Mouse (Mus musculus) intestine, embryonic 15.5 days (tissue): Measurements from ENCODE around the gene Zfp54. TPM values are rescaled to one million over a fixed set of nuclear protein-coding genes. Genes with fewer than 3 reads are reported as not detected.
"Not testable (repeated sequence)": the region's sequence is repeated elsewhere in the genome, so short reads cannot be mapped to it uniquely, and the experiment has no call there.

ENCODE experiments used
- ATAC-seq: fragments of 200-750 bp; cut with Nextera tagmentation; 2 replicates; pipeline ENCODE4 v1.8.0; 2017; ENCODE audit warnings: moderate TSS enrichment, moderate library complexity
- H3K27ac ChIP-seq: fragments of 300-500 bp; sonication (generic); 2 replicates; pipeline ENCODE4 v1.5.1; 2015; ENCODE audit warnings: mild to moderate bottlenecking, inconsistent platforms
- H3K27me3 ChIP-seq: fragments of 300-500 bp; sonication (generic); replicated peaks from 2 replicates; pipeline ENCODE4 v1.6.1; 2015; ENCODE audit warnings: inconsistent platforms
- H3K36me3 ChIP-seq: fragments of 300-500 bp; sonication (generic); 2 replicates; pipeline ENCODE4 v1.6.1; 2015; ENCODE audit warnings: inconsistent platforms
- H3K4me1 ChIP-seq: fragments of 300-500 bp; sonication (generic); replicated peaks from 2 replicates; pipeline ENCODE4 v1.6.1; 2015; ENCODE audit warnings: inconsistent platforms
- H3K4me2 ChIP-seq: fragments of 300-500 bp; sonication (generic); replicated peaks from 2 replicates; pipeline ENCODE4 v1.6.1; 2015; ENCODE audit warnings: mild to moderate bottlenecking, inconsistent platforms
- H3K4me3 ChIP-seq: fragments of 300-500 bp; sonication (generic); replicated peaks from 2 replicates; pipeline ENCODE4 v1.5.1; 2015; ENCODE audit warnings: inconsistent platforms
- H3K9ac ChIP-seq: fragments of 300-500 bp; sonication (generic); 2 replicates; pipeline ENCODE4 v1.6.1; 2015; ENCODE audit warnings: inconsistent platforms
- H3K9me3 ChIP-seq: fragments of 300-500 bp; sonication (generic); 2 replicates; pipeline ENCODE4 v1.6.1; 2016; ENCODE audit warnings: inconsistent platforms
- WGBS: fragments of 180-500 bp; shearing (Covaris S2); methylation state at CpG from one replicate; pipeline ENCODE4 v1.1.7; 2015; 5-methylcytosine and 5-hydroxymethylcytosine counted together
- polyA plus RNA-seq: library from polyadenylated mRNA; unstranded; fragments of >200 nt; fragmentation: Nextera tagmentation; extraction: Ambion mirVana; gene quantifications from 2 replicates; pipeline ENCODE4 v1.2.1, GENCODE M21; 2015

Zfp54 gene
- polyA plus RNA-seq, 1 experiment from 2014 or later = 5.9 TPM

GRCm38 (mm10) chr17:21473362-21474190 is 50.5 kb downstream of the Zfp54 start:
- Histone ChIP-seq H3K9ac (no peak overlapping the region), H3K27me3 (no peaks in the 10 kb centered on the region), H3K9me3 (no peaks in the 10 kb centered on the region), H3K4me3 (no peak overlapping the region), H3K4me2 (0 out of 2 replicates have a peak overlapping the region, but pooled peaks have one; percentile 5), H3K27ac (no peak overlapping the region), H3K36me3 (no peaks in the 10 kb centered on the region), H3K4me1 (peaks cover 5% of the 10 kb centered on the region; the same call in 1 of the 2 replicates)
- WGBS = 32% methylated on average over 14 of the region's 14 CpGs
- peak; percentile 85 for ATAC-seq

GRCm38 (mm10) chr17:21474729-21475128 is 51.7 kb downstream of the Zfp54 start:
- WGBS = 3% methylated on average over 10 of the region's 10 CpGs
- not testable (repeated sequence) for ATAC-seq, H3K27ac ChIP-seq

GRCm38 (mm10) chr17:21475290-21475689 is 52.3 kb downstream of the Zfp54 start:
- not testable (repeated sequence) for H3K36me3 ChIP-seq, H3K9me3 ChIP-seq, H3K4me3 ChIP-seq, H3K9ac ChIP-seq, H3K4me2 ChIP-seq, H3K27ac ChIP-seq, H3K27me3 ChIP-seq, ATAC-seq, H3K4me1 ChIP-seq
- WGBS = 42% methylated on average over 1 of the region's 1 CpGs

More at GRCm38 (mm10) chr17:21474729-21475128, 51.7 kb downstream of the Zfp54 start:
- not testable (repeated sequence) for H3K4me1 ChIP-seq, H3K9me3 ChIP-seq, H3K27me3 ChIP-seq, H3K4me3 ChIP-seq, H3K36me3 ChIP-seq, H3K9ac ChIP-seq
- H3K4me2 ChIP-seq = peak overlapping the region; percentile 43; the same call in 1 of the 2 replicates

GRCm38 (mm10) chr17:21476351-21476750 is 53.3 kb downstream of the Zfp54 start:
- not testable (repeated sequence) for H3K27me3 ChIP-seq, H3K4me3 ChIP-seq, H3K4me1 ChIP-seq, H3K9me3 ChIP-seq, H3K4me2 ChIP-seq, ATAC-seq, H3K9ac ChIP-seq, H3K36me3 ChIP-seq, H3K27ac ChIP-seq
- WGBS = 74% methylated on average over 5 of the region's 9 CpGs

GRCm38 (mm10) chr17:21478103-21478777 is 55.2 kb downstream of the Zfp54 start:
- not testable (repeated sequence) for H3K36me3 ChIP-seq, H3K4me2 ChIP-seq, H3K27me3 ChIP-seq, H3K4me1 ChIP-seq, H3K27ac ChIP-seq, H3K9me3 ChIP-seq, H3K4me3 ChIP-seq, H3K9ac ChIP-seq
- 71% methylated on average over 10 of the region's 10 CpGs for WGBS
- ATAC-seq = peak; percentile 49; the same call in 1 of the 2 replicates

Other genes starting within 250 kb of the Zfp54 start
- gene Vmn1r234, start 197.1 kb upstream of the Zfp54 start, polyA plus RNA-seq = not detected in 2 replicates
- gene Vmn1r235, start 166.8 kb upstream of the Zfp54 start, polyA plus RNA-seq = not detected in 2 replicates
- gene Vmn1r236, start 140.3 kb upstream of the Zfp54 start, polyA plus RNA-seq = not detected in 2 replicates
- not detected in 2 replicates for gene Vmn1r237, start 111.4 kb upstream of the Zfp54 start, polyA plus RNA-seq
- gene Zfp677, start 39.5 kb upstream of the Zfp54 start, polyA plus RNA-seq = 2.8 and 2.9 TPM in 2 replicates
- 13.1 and 14.4 TPM in 2 replicates for gene Zfp51, start 27.1 kb downstream of the Zfp54 start, polyA plus RNA-seq
- gene Zfp53, start 65.8 kb downstream of the Zfp54 start, polyA plus RNA-seq = 12.2 and 14.5 TPM in 2 replicates
- gene Zfp52, start 112.3 kb downstream of the Zfp54 start, polyA plus RNA-seq = 4.0 and 4.3 TPM in 2 replicates
- gene Zfp948, start 143.8 kb downstream of the Zfp54 start, polyA plus RNA-seq = 17.0 and 17.7 TPM in 2 replicates
- gene Zfp983, start 227.4 kb downstream of the Zfp54 start, polyA plus RNA-seq = 3.7 and 4.1 TPM in 2 replicates